Mouse (Mus musculus): ENCODE results near the gene Kdm5a. TPM values are rescaled to one million over a fixed set of nuclear protein-coding genes. Genes with fewer than 3 reads are reported as not detected.

Gene Kdm5a
- polyA plus RNA-seq, 1 experiment = 7.5 TPM

- Histone ChIP-seq H3ac (ENCODE audit: control insufficient read depth, insufficient read length) (no peak overlapping the region), H3K4me3 (peak overlapping the region; percentile 43), H3K79me2 (ENCODE audit: control insufficient read depth, insufficient read depth) (peaks cover 17% of the 10 kb centered on the region), H3K27me3 (ENCODE audit: control insufficient read depth, insufficient read depth, insufficient read length) (no peaks in the 10 kb centered on the region), H3K36me3 (ENCODE audit: control insufficient read depth, insufficient read depth) (no peaks in the 10 kb centered on the region), H3K4me2 (ENCODE audit: low read depth) (peak overlapping the region; percentile 89)
- TF ChIP-seq CEBPB (IDR thresholded peaks at IDR 0.05; ENCODE audit: insufficient read depth, poor library complexity, severe bottlenecking) (peak; percentile 97), USF1 (IDR thresholded peaks at IDR 0.05; ENCODE audit: low read depth) (no peak), MAX (IDR thresholded peaks at IDR 0.05; ENCODE audit: low read depth) (peak; percentile 39), MYOD1 (IDR thresholded peaks at IDR 0.05; ENCODE audit: control insufficient read depth in 1 of 3, insufficient read length in 2 of 3, low read depth in 2 of 3) (no peak), E2F4 (IDR thresholded peaks at IDR 0.05; ENCODE audit: insufficient read depth) (peak; percentile 79), POLR2AphosphoS2 (IDR thresholded peaks at IDR 0.05; ENCODE audit: insufficient read length, low read depth) (peak; percentile 38), POLR2A (IDR thresholded peaks at IDR 0.05; ENCODE audit: insufficient read length, low read depth) (peak; percentile 43), TCF12 (IDR thresholded peaks at IDR 0.05; ENCODE audit: insufficient read depth, poor library complexity, severe bottlenecking) (no peak)
Measured at GRCm38 (mm10) chr6:120356951-120357945, 6.7 kb upstream of the Kdm5a start.

- Histone ChIP-seq H3K79me2 (ENCODE audit: control insufficient read depth, insufficient read depth) (peaks cover 29% of the 10 kb centered on the region), H3K4me2 (ENCODE audit: low read depth) (no peak overlapping the region), H3K4me3 (no peak overlapping the region), H3ac (ENCODE audit: control insufficient read depth, insufficient read length) (no peak overlapping the region), H3K36me3 (ENCODE audit: control insufficient read depth, insufficient read depth) (peaks cover 2% of the 10 kb centered on the region), H3K27me3 (ENCODE audit: control insufficient read depth, insufficient read depth, insufficient read length) (no peaks in the 10 kb centered on the region)
- TF ChIP-seq MAX (IDR thresholded peaks at IDR 0.05; ENCODE audit: low read depth) (no peak), REST (IDR thresholded peaks at IDR 0.05; ENCODE audit: insufficient read depth, insufficient read length) (no peak), TCF12 (IDR thresholded peaks at IDR 0.05; ENCODE audit: insufficient read depth, poor library complexity, severe bottlenecking) (no peak), SRF (IDR thresholded peaks at IDR 0.05; ENCODE audit: control insufficient read depth, insufficient read length, low read depth) (no peak)
Measured at GRCm38 (mm10) chr6:120362124-120362523, 1.8 kb upstream of the Kdm5a start.

GRCm38 (mm10) chr6:120362774-120363687, 893 bp upstream of the Kdm5a start:
- Histone ChIP-seq H3K79me2 (ENCODE audit: control insufficient read depth, insufficient read depth) (peaks cover 29% of the 10 kb centered on the region), H3ac (ENCODE audit: control insufficient read depth, insufficient read length) (peak overlapping the region; percentile 68), H3K4me3 (peak overlapping the region; percentile 96), H3K4me2 (ENCODE audit: low read depth) (peak overlapping the region; percentile 90), H3K36me3 (ENCODE audit: control insufficient read depth, insufficient read depth) (peaks cover 3% of the 10 kb centered on the region), H3K27me3 (ENCODE audit: control insufficient read depth, insufficient read depth, insufficient read length) (no peaks in the 10 kb centered on the region)
- no peak for TF ChIP-seq REST (IDR thresholded peaks at IDR 0.05; ENCODE audit: insufficient read depth, insufficient read length)
- no peak for TF ChIP-seq MAX (IDR thresholded peaks at IDR 0.05; ENCODE audit: low read depth)
- no peak for TF ChIP-seq MYOD1 (IDR thresholded peaks at IDR 0.05; ENCODE audit: control insufficient read depth in 1 of 3, insufficient read length in 2 of 3, low read depth in 2 of 3)
- no peak for TF ChIP-seq MYOG (IDR thresholded peaks at IDR 0.05; ENCODE audit: control insufficient read depth in 1 of 3, insufficient read depth in 1 of 3, insufficient read length in 2 of 3, low read depth in 2 of 3)
- no peak for TF ChIP-seq TCF12 (IDR thresholded peaks at IDR 0.05; ENCODE audit: insufficient read depth, poor library complexity, severe bottlenecking)
- no peak for TF ChIP-seq USF1 (IDR thresholded peaks at IDR 0.05; ENCODE audit: low read depth)
- TF ChIP-seq TCF3 (IDR thresholded peaks at IDR 0.05; ENCODE audit: insufficient read length, low read depth) = no peak
- TF ChIP-seq E2F4 (IDR thresholded peaks at IDR 0.05; ENCODE audit: insufficient read depth) = no peak
- TF ChIP-seq POLR2A (IDR thresholded peaks at IDR 0.05; ENCODE audit: insufficient read length, low read depth) = no peak
- TF ChIP-seq CEBPB (IDR thresholded peaks at IDR 0.05; ENCODE audit: insufficient read depth, poor library complexity, severe bottlenecking) = no peak
- no peak for TF ChIP-seq POLR2AphosphoS2 (IDR thresholded peaks at IDR 0.05; ENCODE audit: insufficient read length, low read depth)
- TF ChIP-seq SRF (IDR thresholded peaks at IDR 0.05; ENCODE audit: control insufficient read depth, insufficient read length, low read depth) = no peak

- Histone ChIP-seq H3K27me3 (ENCODE audit: control insufficient read depth, insufficient read depth, insufficient read length) (no peaks in the 10 kb centered on the region), H3ac (ENCODE audit: control insufficient read depth, insufficient read length) (peak overlapping the region; percentile 68), H3K36me3 (ENCODE audit: control insufficient read depth, insufficient read depth) (peaks cover 3% of the 10 kb centered on the region), H3K79me2 (ENCODE audit: control insufficient read depth, insufficient read depth) (peaks cover 36% of the 10 kb centered on the region), H3K4me2 (ENCODE audit: low read depth) (peak overlapping the region; percentile 91), H3K4me3 (peak overlapping the region; percentile 96)
- TF ChIP-seq E2F4 (IDR thresholded peaks at IDR 0.05; ENCODE audit: insufficient read depth) (no peak), REST (IDR thresholded peaks at IDR 0.05; ENCODE audit: insufficient read depth, insufficient read length) (no peak), SRF (IDR thresholded peaks at IDR 0.05; ENCODE audit: control insufficient read depth, insufficient read length, low read depth) (no peak), POLR2A (IDR thresholded peaks at IDR 0.05; ENCODE audit: insufficient read length, low read depth) (no peak), MAX (IDR thresholded peaks at IDR 0.05; ENCODE audit: low read depth) (no peak), MYOG (IDR thresholded peaks at IDR 0.05; ENCODE audit: control insufficient read depth in 1 of 3, insufficient read depth in 1 of 3, insufficient read length in 2 of 3, low read depth in 2 of 3) (no peak), POLR2AphosphoS2 (IDR thresholded peaks at IDR 0.05; ENCODE audit: insufficient read length, low read depth) (no peak), CEBPB (IDR thresholded peaks at IDR 0.05; ENCODE audit: insufficient read depth, poor library complexity, severe bottlenecking) (no peak), MYOD1 (IDR thresholded peaks at IDR 0.05; ENCODE audit: control insufficient read depth in 1 of 3, insufficient read length in 2 of 3, low read depth in 2 of 3) (no peak), USF1 (IDR thresholded peaks at IDR 0.05; ENCODE audit: low read depth) (no peak), TCF3 (IDR thresholded peaks at IDR 0.05; ENCODE audit: insufficient read length, low read depth) (no peak), TCF12 (IDR thresholded peaks at IDR 0.05; ENCODE audit: insufficient read depth, poor library complexity, severe bottlenecking) (no peak)
Measured at GRCm38 (mm10) chr6:120364523-120364905, 590 bp downstream of the Kdm5a start.
